Mouse (Mus musculus): ENCODE measurements at regions not wholly inside any gene's neighbourhood (a gene's known extent, or its start where the extent isn't known, plus 50 kb on each side); places are given as distances from the start of the nearest gene placed in this dataset.
"Not testable (repeated sequence)": the region's sequence is repeated elsewhere in the genome, so short reads cannot be mapped to it uniquely, and the experiment has no call there.

DNA sequence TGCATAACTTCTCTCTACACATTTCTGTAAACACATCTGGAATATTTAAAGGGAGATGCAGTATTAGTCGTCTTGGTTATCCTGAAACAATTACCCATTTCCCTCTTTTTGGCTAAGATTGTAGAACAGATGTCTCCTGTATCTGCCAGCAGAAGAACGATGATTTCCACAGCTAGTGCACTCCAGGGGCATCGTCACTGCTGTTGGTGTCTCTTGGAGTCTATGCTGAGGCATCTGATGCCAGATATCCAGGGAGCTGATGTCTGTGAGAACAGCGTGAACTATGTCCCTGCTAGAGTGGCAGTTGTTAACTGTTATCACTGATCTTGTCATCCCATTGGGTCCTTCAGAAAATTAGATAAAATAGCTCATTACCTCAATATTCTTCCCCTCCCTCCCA, 536.2 kb downstream of the Trhde start:
- DNase-seq (ENCODE audit: extremely low spot score in 1 of 2, low spot score in 2 of 2) = peak in 1 of 2 experiments; percentile 4
- intact Hi-C loops (cut with DNase I) = no loop called here

DNA sequence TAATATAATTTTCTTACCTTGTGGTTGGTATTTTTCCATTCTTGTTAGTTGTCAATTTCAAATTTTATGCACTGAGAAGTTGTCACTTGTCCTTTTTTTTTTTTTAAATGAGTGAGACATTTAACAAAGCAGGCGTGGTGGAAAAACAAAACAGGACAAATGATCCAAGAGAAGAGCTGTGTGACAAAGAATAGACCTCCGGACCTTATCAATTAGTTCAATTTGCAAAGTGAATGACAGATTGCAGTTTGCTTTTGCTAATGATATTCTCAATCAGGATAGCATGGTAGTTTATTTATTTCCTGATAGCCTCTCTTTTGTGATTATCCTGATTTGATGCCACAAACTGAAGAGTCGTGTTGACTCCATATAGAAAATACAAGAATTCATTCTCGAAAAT, 560.5 kb downstream of the Trhde start:
- DNase-seq (ENCODE audit: extremely low spot score in 1 of 2, low spot score in 2 of 2) = no peak
- intact Hi-C loops (cut with DNase I) = no loop called here

DNA sequence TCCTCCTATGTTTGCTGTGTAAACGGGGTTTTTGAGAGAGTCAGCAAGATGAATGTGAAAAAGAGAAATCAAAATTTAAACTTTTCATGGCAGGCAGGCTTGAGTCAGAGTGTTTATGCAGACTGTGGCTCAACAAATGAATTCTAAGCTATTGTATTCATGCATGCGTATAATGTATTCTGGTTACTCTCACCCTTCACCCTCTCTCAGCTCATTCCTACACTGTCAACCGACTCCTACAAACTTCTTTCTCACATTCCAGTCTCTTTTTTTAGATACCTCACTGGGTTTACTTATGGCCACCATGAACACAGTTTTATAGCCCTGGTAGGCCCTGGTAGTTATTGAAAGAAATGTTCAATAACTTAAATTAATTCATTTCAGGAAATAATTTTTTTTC, 574.5 kb downstream of the Trhde start:
- intact Hi-C loops (cut with DNase I) = no loop called here
- no peak for DNase-seq (ENCODE audit: extremely low spot score in 1 of 2, low spot score in 2 of 2)

DNA sequence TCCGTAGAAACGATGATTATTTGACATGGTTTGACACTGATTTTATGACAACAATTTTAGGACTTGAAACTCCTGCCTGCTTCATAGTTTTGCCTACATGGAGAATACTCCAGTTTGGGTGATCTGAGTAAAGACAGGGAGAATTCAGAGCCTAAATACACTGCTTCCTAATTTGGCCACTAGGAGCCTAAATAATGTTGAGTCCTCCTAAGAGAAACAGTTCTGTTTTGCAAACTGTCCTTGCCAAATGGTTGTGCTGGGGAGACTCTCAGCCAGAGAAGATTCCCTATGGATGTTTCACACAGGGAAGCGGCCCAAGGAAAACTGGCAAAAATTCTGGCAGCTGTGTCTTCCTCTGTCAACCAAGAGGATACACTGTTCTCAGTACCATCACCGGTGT, 600.5 kb downstream of the Trhde start:
- intact Hi-C loops (cut with DNase I) = no loop called here

DNA sequence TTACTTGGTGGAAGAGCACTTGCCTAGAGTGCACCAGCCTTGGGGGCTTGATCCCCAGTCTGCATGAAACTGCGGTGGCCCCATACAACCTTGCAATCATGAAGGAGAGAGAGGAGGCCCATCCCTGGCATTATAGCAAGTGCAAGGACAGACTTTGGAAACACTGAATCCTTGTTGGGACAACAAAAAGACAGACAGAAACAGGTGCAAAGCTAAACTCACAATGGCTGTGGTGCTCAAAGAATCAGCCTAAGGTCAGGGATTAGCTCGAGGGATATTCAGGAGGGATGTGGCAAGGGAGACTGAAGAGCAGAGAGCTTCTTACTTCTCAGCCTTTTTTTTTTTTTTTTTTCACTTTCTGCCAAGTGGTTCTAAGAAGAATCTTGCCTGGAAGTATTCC, 601.2 kb downstream of the Trhde start:
- DNase-seq (ENCODE audit: extremely low spot score in 1 of 2, low spot score in 2 of 2) = no peak
- intact Hi-C loops (cut with DNase I) = no loop called here

More for the DNA sequence above, 600.5 kb downstream of the Trhde start:
- DNase-seq (ENCODE audit: extremely low spot score in 1 of 2, low spot score in 2 of 2) = no peak

DNA sequence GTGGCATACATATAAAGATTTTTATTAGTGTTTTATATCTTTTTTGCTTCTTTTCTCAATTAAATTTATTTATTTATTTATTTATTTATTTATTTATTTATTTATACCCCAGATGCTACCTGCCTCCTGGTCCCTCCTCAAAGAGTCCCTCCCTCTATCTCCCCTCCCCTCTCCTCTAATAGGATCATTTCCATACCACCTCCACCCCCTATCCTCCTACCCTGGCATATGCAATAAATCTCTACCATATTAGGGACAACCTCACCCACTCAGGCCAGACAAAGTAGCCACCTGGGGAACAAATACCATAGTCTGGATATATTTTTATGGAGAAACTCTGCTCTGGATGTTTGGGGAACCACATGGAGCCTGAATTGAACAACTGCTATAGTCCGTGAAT, 615.8 kb downstream of the Trhde start:
- DNase-seq (ENCODE audit: extremely low spot score in 1 of 2, low spot score in 2 of 2) = no peak
- intact Hi-C loops (cut with DNase I) = no loop called here

DNA sequence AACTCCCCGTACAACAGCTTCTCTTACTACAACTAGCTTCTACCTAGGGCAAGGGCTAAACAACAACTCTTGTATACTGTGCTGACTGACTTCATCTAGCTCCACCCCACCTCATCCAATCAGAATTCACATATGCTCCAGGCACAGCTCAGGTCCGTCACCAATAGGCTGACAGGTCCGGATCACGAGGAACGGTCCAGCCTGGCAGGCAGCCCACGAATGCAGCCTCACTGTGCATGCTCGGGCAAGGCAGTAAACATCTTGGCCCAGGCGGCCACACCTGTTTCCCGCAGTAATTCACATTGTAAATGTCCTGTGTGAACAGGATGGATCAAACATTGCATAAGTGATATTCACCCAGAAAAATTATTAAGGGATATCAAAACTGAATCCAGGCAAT, 658.8 kb downstream of the Trhde start:
- DNase-seq (ENCODE audit: extremely low spot score in 1 of 2, low spot score in 2 of 2) = peak in 1 of 2 experiments; percentile 20
- intact Hi-C loops (cut with DNase I) = not testable (repeated sequence)

DNA sequence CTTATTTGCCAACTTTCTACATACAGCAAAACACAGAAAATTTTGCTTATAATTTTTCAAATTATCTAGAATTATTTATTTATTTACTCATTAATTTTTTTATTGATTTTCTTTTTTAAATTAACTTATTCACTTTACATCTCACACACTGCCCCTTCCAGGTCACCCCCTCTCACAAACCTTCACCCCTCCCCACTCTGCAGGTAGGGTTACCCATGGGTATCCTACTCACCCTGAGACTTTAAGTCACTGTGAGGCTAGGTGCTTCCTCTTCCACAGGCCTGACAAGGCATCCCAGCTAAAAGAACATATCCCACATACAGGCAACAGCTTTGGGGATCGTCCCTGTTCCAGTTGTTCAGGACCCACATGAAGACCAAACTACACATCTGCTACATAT, 664.2 kb downstream of the Trhde start:
- intact Hi-C loops (cut with DNase I) = no loop called here
- DNase-seq (ENCODE audit: extremely low spot score in 1 of 2, low spot score in 2 of 2) = no peak

DNA sequence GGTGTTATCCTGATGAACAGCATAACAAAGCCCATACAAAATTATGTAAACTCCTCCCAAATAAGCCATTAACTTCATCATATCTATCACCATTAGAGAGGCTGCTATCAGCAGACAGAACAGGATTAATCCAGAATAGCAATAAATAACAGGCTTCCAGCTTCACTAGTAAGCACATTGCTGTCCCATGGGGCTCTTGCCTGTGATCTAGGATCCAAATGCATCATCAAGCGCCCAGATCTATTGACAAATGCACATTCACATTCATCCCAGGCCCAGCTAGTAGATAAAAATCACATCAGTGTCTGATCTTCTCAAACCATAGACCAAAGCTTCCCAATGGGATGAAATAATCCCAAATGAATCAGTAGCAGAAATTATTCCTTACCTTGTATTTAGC, 665.0 kb downstream of the Trhde start:
- intact Hi-C loops (cut with DNase I) = no loop called here
- DNase-seq (ENCODE audit: extremely low spot score in 1 of 2, low spot score in 2 of 2) = no peak

Measured in left cerebral cortex, postnatal 10 days (tissue).